Mouse (Mus musculus): Measurements from ENCODE around the gene Utp14a.
A peak's percentile ranks its signal among the peaks of the same experiment; 100 is the strongest.

Gene Utp14a

GRCm38 (mm10) chrX:48311727-48312126 lies 55.1 kb downstream of the Utp14a start:
- DNase-seq (ENCODE audit: low spot score): no peak

- peak; percentile 68 for DNase-seq (ENCODE audit: low spot score)
Measured at GRCm38 (mm10) chrX:48314530-48315079, 57.9 kb downstream of the Utp14a start.

GRCm38 (mm10) chrX:48317444-48317843 lies 60.8 kb downstream of the Utp14a start:
- no peak for DNase-seq (ENCODE audit: low spot score)

GRCm38 (mm10) chrX:48318194-48318593 lies 61.5 kb downstream of the Utp14a start:
- no peak for DNase-seq (ENCODE audit: low spot score)

All from MN1 (cell line).